Mouse (Mus musculus): ENCODE data around the gene Lat2.

- TF ChIP-seq CTCF (conservative IDR thresholded peaks at IDR 0.05; ENCODE audit: insufficient read depth, insufficient read length, low read depth, low read length) (no peak), POLR2A (IDR thresholded peaks at IDR 0.05; ENCODE audit: low read depth, low read length) (no peak)
These were observed 4.7 kb downstream of the Lat2 start for GRCm38 (mm10) chr5:134609916-134610643.
